Mouse (Mus musculus): ENCODE measurements at regions not wholly inside any gene's neighbourhood (a gene's known extent, or its start where the extent isn't known, plus 50 kb on each side); places are given as distances from the start of the nearest gene placed in this dataset.
"Not testable (repeated sequence)": the region's sequence is repeated elsewhere in the genome, so short reads cannot be mapped to it uniquely, and the experiment has no call there.

DNA sequence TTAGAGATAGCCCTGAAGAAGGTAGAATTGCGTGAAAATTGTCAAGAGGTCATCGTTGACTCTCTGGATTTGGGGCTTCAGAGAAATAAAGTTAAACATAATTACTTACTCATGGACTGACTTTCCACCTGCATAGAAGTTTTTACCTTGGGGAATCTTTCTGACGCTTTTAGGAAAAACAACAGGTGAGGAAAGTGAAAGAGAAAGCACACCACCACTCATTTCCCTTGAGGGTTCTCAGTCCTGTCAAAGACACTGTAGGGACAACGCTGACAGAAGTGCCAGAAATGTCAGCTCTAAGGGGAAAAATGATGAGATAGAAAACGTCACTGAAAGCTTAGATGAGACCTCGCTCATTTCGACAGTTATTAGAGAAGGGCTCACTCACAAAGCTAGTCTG, 265.2 kb upstream of the Ubash3b start:
- Histone ChIP-seq H3K4me2 (replicated peaks) (no peak overlapping the region), H3K9me3 (no peaks in the 10 kb centered on the region), H3K36me3 (no peaks in the 10 kb centered on the region), H3K4me1 (replicated peaks) (no peaks in the 10 kb centered on the region), H3K4me3 (replicated peaks) (no peak overlapping the region), H3K27ac (no peak overlapping the region), H3K27me3 (replicated peaks) (no peaks in the 10 kb centered on the region), H3K9ac (no peak overlapping the region)
- 88% methylated on average over 7 of the region's 7 CpGs for WGBS
- no peak for ATAC-seq

DNA sequence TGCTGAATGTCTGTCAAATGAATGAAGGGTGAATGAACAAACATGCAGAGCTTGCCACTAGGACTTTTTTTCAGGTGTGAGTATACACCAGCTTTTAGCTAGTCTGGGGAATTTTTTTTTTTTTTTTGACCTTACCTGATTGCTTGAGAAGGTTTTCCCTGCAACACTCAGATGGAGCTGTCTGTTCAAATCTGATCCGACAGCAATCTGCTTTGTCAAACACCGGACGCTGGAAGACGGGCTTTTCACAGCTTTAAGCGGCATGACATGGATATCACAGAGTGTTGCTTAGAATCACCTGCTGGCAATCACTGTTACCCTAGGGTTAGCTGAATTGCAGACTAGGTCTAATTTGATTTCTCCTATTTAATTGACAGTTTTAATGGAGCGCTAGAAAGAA, 263.7 kb upstream of the Ubash3b start:
- H3K4me3 ChIP-seq (replicated peaks), result no peak overlapping the region
- no peak overlapping the region for H3K9ac ChIP-seq
- no peaks in the 10 kb centered on the region for H3K36me3 ChIP-seq
- no peak overlapping the region for H3K4me2 ChIP-seq (replicated peaks)
- no peaks in the 10 kb centered on the region for H3K9me3 ChIP-seq
- H3K27ac ChIP-seq, result no peak overlapping the region
- H3K4me1 ChIP-seq (replicated peaks), result no peaks in the 10 kb centered on the region
- 88% methylated on average over 6 of the region's 6 CpGs for WGBS
- no peak for ATAC-seq
- no peaks in the 10 kb centered on the region for H3K27me3 ChIP-seq (replicated peaks)

DNA sequence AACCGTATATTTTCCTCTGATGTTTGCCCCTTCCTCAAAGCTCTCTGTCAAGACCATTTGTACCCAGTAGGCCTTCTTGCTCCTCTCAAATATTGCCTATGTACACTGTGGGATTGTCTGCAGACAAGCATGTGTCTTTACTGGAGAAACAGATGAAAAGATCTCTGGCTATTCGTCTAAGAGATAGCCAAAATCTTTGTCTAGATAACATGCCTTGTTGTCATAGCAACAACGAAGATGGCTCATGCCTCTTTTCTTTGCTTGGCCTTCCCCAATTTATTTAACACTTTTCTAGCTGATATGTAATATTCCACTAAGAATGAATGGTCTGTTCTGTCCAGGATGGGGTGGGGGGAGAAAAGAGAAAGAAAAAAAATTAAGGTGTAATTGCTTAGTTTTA, 252.3 kb upstream of the Ubash3b start:
- Histone ChIP-seq H3K4me2 (replicated peaks) (no peak overlapping the region), H3K27me3 (replicated peaks) (no peaks in the 10 kb centered on the region), H3K27ac (no peak overlapping the region), H3K36me3 (no peaks in the 10 kb centered on the region), H3K4me1 (replicated peaks) (no peaks in the 10 kb centered on the region), H3K9me3 (no peaks in the 10 kb centered on the region), H3K9ac (no peak overlapping the region), H3K4me3 (replicated peaks) (no peak overlapping the region)
- no peak for ATAC-seq
- WGBS, result 68% methylated on average over 3 of the region's 3 CpGs

DNA sequence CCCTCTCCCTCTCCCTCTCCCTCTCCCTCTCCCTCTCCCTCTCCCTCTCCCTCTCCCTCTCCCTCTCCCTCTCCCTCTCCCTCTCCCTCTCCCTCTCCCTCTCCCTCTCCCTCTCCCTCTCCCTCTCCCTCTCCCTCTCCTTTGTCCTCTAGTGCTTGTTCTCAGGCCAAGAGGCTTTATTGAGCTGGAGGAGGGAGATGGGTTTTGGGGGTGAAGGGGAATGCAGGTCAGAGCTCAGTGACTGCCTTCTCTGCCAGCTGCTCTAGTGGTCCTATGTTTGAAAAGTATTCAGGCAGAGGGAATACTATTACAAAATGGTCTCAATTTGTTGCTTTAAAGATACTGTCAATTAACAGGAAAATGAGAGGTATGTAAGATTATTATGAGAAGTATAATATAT, 251.6 kb upstream of the Ubash3b start:
- not testable (repeated sequence) for H3K9me3 ChIP-seq; H3K9ac ChIP-seq; H3K4me2 ChIP-seq (replicated peaks); H3K27ac ChIP-seq; ATAC-seq; H3K36me3 ChIP-seq; H3K27me3 ChIP-seq (replicated peaks); H3K4me1 ChIP-seq (replicated peaks); H3K4me3 ChIP-seq (replicated peaks)

DNA sequence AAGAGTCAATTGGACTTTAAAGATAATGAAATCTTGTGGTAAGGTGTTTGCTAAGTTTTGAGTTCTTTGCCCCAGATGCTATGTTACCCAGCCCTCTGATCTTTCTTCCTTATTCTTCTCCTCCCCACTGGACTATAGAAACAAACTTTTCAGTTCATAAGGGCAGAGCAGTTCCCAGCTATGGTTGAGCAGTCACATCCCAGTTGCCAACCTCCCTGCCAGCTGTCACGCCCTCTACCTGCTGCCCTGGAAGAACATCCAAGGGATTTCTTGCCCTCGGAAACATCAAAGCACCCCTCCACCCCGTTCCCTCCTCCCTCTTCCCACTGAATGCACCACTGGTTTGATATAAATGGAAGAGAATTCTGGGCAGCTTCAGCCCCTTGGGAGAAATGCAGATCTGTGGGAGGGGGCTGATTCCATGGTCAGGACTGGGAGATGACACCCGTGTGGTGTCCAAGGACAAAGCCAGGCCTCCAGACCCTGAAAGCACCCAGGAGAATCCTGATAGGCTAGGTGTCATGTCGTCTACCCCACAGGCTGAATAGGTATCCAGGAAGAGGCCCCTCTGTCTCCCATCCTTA, 250.8 kb upstream of the Ubash3b start:
- Histone ChIP-seq H3K9me3 (no peaks in the 10 kb centered on the region), H3K27me3 (replicated peaks) (no peaks in the 10 kb centered on the region), H3K4me2 (replicated peaks) (no peak overlapping the region), H3K4me1 (replicated peaks) (no peaks in the 10 kb centered on the region), H3K36me3 (no peaks in the 10 kb centered on the region), H3K4me3 (replicated peaks) (no peak overlapping the region), H3K9ac (no peak overlapping the region), H3K27ac (no peak overlapping the region)
- ATAC-seq, result no peak
- 50% methylated on average over 5 of the region's 5 CpGs for WGBS

DNA sequence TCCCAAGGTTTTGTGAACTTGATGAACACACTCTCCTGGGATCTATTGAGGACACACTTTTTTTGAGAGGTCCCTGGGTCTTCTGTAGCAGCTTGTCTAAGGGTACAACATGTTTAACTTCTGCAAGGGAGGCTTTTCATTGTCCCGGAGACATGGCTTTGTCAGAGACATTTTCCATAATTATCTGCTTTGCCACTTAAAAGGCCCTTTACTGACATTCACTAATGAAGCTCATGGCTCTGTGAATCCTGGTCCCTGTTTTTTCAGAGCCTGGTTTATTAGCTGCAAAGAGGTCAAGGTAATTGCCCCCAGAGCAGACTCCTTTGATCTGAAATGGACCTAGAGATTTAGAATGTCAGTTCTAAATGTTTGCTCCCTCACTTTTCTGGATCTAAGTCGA, 246.8 kb upstream of the Ubash3b start:
- no peaks in the 10 kb centered on the region for H3K27me3 ChIP-seq (replicated peaks)
- no peaks in the 10 kb centered on the region for H3K36me3 ChIP-seq
- H3K4me2 ChIP-seq (replicated peaks), result no peak overlapping the region
- no peak for ATAC-seq
- H3K9ac ChIP-seq, result no peak overlapping the region
- WGBS, result 23% methylated on average over 2 of the region's 2 CpGs
- H3K4me3 ChIP-seq (replicated peaks), result no peak overlapping the region
- no peak overlapping the region for H3K27ac ChIP-seq
- no peaks in the 10 kb centered on the region for H3K4me1 ChIP-seq (replicated peaks)
- no peaks in the 10 kb centered on the region for H3K9me3 ChIP-seq

DNA sequence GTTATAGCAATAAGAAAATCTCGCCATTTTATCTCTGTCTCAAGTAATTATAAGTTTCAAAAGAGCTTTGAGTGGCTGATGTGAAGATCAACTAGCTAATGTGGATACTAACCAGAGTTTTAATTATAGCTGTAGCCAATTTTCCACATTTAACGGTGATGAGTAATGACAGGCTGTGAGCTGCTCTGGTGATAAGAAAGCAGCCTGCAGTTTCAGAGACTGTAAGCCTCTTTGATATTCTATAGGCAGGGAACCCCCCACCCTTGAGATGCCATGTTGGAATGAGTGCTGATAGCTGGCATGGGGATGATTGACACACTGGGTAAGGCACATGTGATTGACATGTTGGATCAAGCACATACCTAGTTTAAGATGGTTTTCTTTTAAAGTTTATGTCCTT, 245.6 kb upstream of the Ubash3b start:
- Histone ChIP-seq H3K36me3 (no peaks in the 10 kb centered on the region), H3K9me3 (no peaks in the 10 kb centered on the region), H3K4me3 (replicated peaks) (no peak overlapping the region), H3K9ac (no peak overlapping the region), H3K27me3 (replicated peaks) (no peaks in the 10 kb centered on the region), H3K4me1 (replicated peaks) (no peaks in the 10 kb centered on the region), H3K4me2 (replicated peaks) (no peak overlapping the region), H3K27ac (no peak overlapping the region)
- WGBS, result 68% methylated on average over 2 of the region's 2 CpGs
- no peak for ATAC-seq

DNA sequence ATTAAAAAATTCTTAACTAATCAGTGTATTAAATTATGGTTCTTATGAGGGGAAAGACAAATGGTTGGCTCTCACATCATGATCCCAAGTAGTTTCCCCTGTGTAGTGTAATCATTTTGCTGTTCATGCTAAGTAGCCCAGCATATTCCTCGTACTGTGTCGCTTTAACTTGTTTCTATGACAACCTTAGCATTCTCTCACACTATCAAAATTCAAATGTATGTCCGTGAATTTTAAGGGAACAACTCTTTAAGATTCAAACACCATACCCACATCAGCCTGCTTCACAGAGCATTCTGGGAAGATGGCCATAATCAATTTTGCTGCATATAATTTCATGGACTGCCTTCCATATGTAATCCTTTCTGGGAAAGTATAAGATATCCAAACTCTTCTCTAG, 241.4 kb upstream of the Ubash3b start:
- Histone ChIP-seq H3K9me3 (no peaks in the 10 kb centered on the region), H3K36me3 (no peaks in the 10 kb centered on the region), H3K4me1 (replicated peaks) (no peaks in the 10 kb centered on the region), H3K4me3 (replicated peaks) (no peak overlapping the region), H3K9ac (no peak overlapping the region), H3K27ac (no peak overlapping the region), H3K27me3 (replicated peaks) (no peaks in the 10 kb centered on the region), H3K4me2 (replicated peaks) (no peak overlapping the region)
- whole genome bisulfite sequencing, result 87% methylated on average over 3 of the region's 3 CpGs
- no peak for ATAC-seq

DNA sequence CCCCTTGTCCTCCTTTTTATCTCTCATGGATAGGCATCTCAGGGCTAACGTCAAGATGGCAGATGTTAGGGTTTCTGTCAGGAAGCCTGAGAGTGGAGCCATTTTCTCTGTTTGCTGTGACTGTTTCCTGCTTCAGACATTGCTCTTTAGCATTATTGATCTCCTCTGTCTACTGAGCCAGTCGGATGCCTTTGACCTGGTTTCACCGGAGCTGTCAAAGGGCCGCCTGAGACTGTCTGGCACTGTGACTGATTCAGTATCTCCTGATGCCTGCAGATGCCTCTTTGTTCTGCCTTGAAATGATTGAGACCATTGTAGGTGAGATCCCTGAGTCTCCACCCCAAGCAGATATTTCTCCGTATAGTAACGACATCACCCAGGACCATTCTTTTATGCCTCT, 239.5 kb upstream of the Ubash3b start:
- H3K4me2 ChIP-seq (replicated peaks), result no peak overlapping the region
- H3K27ac ChIP-seq, result no peak overlapping the region
- H3K36me3 ChIP-seq, result no peaks in the 10 kb centered on the region
- ATAC-seq, result no peak
- H3K9ac ChIP-seq, result no peak overlapping the region
- H3K4me1 ChIP-seq (replicated peaks), result no peaks in the 10 kb centered on the region
- H3K27me3 ChIP-seq (replicated peaks), result no peaks in the 10 kb centered on the region
- WGBS, result 67% methylated on average over 6 of the region's 6 CpGs
- no peaks in the 10 kb centered on the region for H3K9me3 ChIP-seq
- H3K4me3 ChIP-seq (replicated peaks), result no peak overlapping the region

DNA sequence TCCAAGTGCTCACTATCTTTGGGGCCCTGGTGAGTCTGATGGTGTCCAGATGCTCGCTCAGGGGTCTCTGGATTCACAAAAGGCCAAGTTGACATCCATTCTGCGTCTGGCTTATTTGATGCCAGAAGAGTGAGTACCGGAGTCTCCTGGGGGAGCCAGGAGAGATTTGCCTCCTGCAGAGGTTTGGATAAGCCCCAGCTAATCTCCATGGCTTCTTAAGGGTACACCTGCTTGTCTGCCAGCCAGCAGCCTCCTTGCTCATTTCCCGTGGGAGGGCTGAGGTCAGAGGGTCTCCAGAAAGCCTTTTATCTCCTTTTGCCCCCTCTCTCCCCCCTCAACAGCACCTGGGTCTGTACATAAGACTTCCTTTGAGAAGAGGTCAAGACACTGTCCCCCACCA, 234.0 kb upstream of the Ubash3b start:
- H3K4me2 ChIP-seq (replicated peaks), result no peak overlapping the region
- WGBS, result 36% methylated on average over 4 of the region's 4 CpGs
- H3K27me3 ChIP-seq (replicated peaks), result no peaks in the 10 kb centered on the region
- H3K9ac ChIP-seq, result no peak overlapping the region
- no peak overlapping the region for H3K27ac ChIP-seq
- H3K36me3 ChIP-seq, result no peaks in the 10 kb centered on the region
- no peaks in the 10 kb centered on the region for H3K9me3 ChIP-seq
- no peak for ATAC-seq
- H3K4me1 ChIP-seq (replicated peaks), result no peaks in the 10 kb centered on the region
- H3K4me3 ChIP-seq (replicated peaks), result no peak overlapping the region

DNA sequence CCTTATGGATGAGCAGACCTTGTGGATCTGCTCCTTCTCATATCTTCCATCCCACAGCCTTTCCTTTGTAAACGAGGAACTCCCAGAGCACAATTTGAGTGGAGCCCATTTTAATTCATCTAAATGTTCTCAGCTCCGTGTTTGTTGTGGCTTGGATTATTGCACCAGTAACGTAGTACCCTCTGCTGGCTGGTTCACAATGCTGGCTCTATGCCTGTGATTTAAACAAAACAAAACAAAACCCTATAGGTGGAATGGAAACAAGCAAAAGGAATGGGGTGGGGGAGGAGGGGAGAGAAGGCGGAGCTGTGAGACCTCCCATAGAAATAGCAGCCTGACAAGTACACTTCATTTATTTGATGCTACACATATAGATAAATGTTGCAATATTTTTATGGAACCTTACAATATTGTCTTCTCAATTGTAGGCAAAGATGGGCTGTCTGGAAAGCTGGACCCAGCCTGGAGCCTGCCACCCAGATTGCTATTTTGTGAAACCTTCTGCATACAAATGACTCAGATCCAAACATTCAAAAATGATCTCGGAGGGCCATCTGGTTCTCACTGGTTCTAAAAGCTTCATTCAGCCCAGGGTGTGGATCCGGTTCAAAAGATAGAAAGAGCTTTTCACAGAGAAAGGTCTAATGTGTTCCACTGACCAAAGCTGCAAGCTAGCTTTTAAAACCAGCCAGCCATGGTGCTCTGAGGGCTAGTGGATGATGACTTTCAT, 230.3 kb upstream of the Ubash3b start:
- H3K9ac ChIP-seq, result no peak overlapping the region
- H3K36me3 ChIP-seq, result no peaks in the 10 kb centered on the region
- no peak overlapping the region for H3K27ac ChIP-seq
- H3K4me3 ChIP-seq (replicated peaks), result no peak overlapping the region
- H3K27me3 ChIP-seq (replicated peaks), result no peaks in the 10 kb centered on the region
- no peaks in the 10 kb centered on the region for H3K4me1 ChIP-seq (replicated peaks)
- no peaks in the 10 kb centered on the region for H3K9me3 ChIP-seq
- 52% methylated on average over 6 of the region's 6 CpGs for WGBS
- no peak for ATAC-seq
- H3K4me2 ChIP-seq (replicated peaks), result no peak overlapping the region

DNA sequence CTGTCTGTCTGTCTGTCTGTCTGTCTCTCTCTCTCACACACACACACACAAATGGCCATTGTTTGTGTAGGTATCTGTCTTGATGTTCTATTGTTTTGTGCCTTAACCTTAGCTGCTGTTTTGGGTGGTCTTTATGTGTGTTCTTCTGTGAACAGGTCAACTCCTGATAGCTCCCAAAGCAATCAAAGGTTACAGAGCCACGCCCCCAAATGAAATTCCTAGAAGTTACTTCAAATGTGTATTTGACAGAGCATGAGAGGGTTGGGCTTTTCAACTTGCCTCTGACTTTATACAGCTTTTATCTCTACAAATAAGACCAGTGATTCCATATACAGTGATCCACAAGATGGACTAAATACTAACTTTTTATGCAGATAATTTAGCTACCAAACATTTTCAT, 217.8 kb upstream of the Ubash3b start:
- Histone ChIP-seq H3K4me3 (replicated peaks) (no peak overlapping the region), H3K9ac (no peak overlapping the region), H3K4me1 (replicated peaks) (peaks cover 13% of the 10 kb centered on the region), H3K9me3 (no peaks in the 10 kb centered on the region), H3K36me3 (no peaks in the 10 kb centered on the region), H3K27ac (no peak overlapping the region), H3K4me2 (replicated peaks) (no peak overlapping the region), H3K27me3 (replicated peaks) (no peaks in the 10 kb centered on the region)
- 70% methylated on average over 1 of the region's 1 CpGs for WGBS
- ATAC-seq, result no peak

DNA sequence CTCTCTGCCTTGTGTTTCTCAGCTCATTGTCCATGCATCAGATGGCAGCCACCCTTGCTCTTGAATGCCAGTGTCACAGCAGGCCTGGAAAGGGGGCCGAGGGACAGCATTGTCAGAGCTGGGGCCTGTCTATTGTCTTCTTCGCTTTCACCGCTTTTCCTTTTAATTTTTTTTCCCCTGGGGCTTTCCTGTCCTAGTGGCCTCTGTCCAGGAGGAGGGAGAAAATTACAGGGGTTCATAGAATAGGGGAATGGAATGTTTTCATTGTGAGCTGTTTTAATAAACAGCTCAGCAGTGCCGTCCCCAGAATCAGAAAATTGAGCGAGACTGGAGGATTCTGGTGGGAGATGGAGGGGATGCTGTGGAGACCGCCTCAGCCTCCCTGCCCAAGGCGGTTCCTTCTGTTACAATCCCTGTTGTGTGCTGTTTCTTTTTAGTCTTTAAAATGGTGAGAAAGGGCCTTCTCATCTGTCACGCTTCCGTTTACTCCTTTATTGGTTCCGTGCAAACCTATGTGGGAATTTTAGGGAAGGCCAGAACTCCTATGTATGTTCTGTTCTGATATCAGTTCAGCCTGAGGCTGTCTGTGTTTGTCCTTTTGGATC, 217.2 kb upstream of the Ubash3b start:
- no peak overlapping the region for H3K9ac ChIP-seq
- H3K4me2 ChIP-seq (replicated peaks), result no peak overlapping the region
- no peaks in the 10 kb centered on the region for H3K27me3 ChIP-seq (replicated peaks)
- ATAC-seq, result no peak
- H3K4me3 ChIP-seq (replicated peaks), result no peak overlapping the region
- H3K4me1 ChIP-seq (replicated peaks), result peaks cover 13% of the 10 kb centered on the region
- H3K9me3 ChIP-seq, result no peaks in the 10 kb centered on the region
- H3K36me3 ChIP-seq, result no peaks in the 10 kb centered on the region
- 63% methylated on average over 10 of the region's 10 CpGs for WGBS
- peak overlapping the region; percentile 40; the same call in 1 of the 2 replicates for H3K27ac ChIP-seq
